Mouse (Mus musculus) left cerebral cortex, postnatal 36 days (tissue): ENCODE results near the gene Carnmt1. TPM values are rescaled to one million over a fixed set of nuclear protein-coding genes. Genes with fewer than 3 reads are reported as not detected.

Experiments used
- DNase-seq, 2 experiments: peaks; one replicate each; pipeline ENCODE4 v3.0.0; 2021 to 2022; ENCODE audit warnings: low spot score in 2 of 2, mixed read lengths in 1 of 2
- intact Hi-C: fragments of 180-260 bp; cut with DNase I; formaldehyde crosslinking; loops from one replicate; pipeline ENCODE4 v1.15.1; 2025
- total RNA-seq, 2 experiments: library from RNA; stranded (reverse); gene quantifications; 2 replicates each; pipeline ENCODE4 v1.2.3; 2021

Gene Carnmt1
- 10 to 100 TPM in 1 of 2 experiments, 1 to 10 TPM in 1; 9.7 to 13.9 TPM for total RNA-seq

DNA sequence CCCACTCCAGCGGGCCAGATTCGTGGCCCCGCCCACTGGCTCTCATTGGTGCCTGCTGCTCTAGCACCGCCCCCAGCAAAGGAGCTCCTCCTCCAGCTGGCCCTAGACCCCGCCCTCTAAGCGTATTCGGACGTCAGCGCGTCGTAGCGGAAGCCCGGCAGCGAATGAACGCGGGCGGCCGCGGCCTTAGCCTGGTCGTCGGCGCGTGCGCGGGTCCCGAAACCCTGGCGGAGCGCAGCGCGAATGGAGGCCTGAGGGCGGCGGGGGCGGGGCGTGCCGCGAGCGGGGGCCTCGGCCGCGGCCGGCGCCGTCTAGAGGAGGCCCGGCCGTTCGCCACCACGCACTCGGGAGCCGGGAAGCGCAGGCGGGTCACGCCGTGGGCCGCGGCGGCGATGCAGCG is at the start of gene Carnmt1:
TSS of gene Carnmt1 (plus strand) at position 157 of the 400 bp plus-strand sequence.
- intact Hi-C loops: loop anchor here (2.0 to 5.0 kb wide), 2 partner anchors 40 to 42 kb away; partner anchors contain the start of genes D030056L22Rik, Nmrk1 and Ostf1
- DNase-seq: peak; percentile 95 to 97

DNA sequence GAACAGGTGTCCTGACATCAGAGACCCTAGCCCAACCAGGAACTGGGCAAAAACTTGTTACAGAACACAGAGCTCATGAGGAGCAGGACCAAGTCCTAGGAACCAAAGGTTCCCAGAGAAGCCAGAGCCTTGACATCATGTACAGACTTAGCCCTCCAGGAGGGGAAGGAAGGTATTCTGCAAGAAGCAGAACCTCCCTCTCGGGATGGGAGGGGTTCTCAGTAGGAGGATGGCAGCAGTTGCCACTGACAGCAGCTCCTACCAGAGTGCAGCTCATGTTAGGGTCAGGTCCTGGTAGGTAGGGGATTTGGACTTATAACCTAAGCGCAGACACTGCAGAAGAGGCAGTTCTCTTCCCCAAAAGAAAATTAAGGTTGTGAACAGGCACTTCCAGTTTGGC is 46.7 kb upstream of the Carnmt1 start:
- intact Hi-C loops: no loop called here
- no peak for DNase-seq

DNA sequence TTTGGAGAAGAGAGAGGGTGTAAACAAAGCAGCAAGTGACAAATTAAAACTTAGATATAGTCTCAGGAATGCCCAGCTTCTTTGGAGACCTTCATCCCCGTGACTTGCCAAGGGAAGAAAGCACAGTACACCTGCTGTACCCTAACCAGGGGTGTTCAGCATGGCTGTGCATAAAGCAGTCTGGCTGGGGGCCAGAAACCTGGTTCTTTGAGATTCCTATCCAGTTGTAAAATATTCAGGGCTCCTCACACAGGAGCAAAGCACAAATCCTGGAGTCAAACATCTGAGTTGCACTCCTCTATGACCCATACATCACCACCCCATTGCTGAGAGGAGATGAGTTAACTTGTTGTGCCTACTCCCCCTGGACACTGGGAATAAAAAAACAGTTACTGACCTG is 41.0 kb upstream of the Carnmt1 start:
- intact Hi-C loops: no loop called here
- DNase-seq: no peak

DNA sequence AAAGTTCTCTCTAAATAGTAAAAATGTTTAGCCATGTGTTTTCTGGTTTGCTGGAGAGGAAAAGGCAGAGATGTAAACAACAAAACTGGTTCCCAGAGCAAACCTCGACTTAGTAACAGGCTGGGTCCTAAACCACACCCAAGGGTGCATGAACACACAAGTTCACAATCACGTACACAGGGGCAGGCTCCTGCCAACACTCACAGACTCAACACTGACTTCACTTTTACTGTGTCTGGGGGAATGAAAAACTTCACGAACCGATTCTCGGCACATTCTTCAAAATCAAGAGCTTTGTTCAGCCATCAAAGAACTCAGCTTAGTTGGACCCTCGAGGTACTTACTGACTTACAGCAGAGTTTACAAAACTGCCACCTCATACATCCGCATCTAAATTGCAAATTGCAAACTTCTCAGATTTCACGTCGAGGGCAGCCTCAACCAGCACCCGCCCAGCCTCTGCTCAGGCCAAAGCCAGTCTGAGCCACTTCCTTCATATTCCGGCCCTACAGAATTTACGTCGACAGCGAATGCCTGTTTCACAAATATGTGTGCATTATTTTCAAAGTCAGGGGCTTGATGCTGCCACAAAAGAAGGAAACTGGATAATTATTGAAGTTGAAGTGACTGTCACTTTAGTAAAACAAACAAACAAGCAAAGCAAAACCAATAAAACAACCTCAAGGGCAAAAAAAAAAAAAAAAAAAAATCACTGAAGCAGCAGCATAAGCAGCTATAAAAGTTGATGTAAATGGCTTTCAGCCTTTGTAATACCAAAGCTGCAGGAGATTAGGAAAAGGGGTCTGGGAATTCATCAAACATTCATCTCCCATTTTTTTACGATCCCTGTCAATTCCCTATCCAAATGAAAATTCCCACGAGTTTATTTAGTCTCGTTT is 40.1 kb upstream of the Carnmt1 start:
- DNase-seq: no peak
- intact Hi-C loops: loop anchor here (2.0 to 10.0 kb wide), 2 partner anchors 40 to 84 kb away; partner anchors contain the start of genes Carnmt1 and D030056L22Rik

DNA sequence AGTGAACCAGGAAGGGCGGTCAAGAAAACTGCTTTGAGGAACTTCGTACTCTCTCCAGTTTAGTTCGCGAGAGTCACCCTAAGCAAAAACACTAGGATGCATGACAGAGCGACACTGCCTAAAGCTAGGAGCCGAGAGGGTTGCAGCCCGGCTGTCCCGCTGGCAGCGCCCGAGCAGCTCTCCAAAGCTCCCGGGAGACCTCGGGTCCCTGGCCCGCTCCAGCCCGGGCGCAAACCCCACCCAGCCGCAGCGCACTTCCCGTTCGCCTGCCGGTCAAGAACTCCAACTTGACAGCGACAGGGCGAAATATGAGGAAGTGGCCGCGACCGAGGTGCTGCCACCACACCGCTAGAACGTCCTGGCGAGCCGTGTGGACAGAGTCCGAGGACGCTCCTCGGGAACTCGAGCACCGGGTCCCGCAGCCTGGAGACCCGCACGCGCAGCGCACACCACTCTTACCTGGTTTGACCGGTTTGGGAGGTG is 39.4 kb upstream of the Carnmt1 start:
- peak; percentile 34 to 48 for DNase-seq
- intact Hi-C loops: loop anchor here (2.0 to 10.0 kb wide), 2 partner anchors 40 to 84 kb away; partner anchors contain the start of genes Carnmt1 and D030056L22Rik

DNA sequence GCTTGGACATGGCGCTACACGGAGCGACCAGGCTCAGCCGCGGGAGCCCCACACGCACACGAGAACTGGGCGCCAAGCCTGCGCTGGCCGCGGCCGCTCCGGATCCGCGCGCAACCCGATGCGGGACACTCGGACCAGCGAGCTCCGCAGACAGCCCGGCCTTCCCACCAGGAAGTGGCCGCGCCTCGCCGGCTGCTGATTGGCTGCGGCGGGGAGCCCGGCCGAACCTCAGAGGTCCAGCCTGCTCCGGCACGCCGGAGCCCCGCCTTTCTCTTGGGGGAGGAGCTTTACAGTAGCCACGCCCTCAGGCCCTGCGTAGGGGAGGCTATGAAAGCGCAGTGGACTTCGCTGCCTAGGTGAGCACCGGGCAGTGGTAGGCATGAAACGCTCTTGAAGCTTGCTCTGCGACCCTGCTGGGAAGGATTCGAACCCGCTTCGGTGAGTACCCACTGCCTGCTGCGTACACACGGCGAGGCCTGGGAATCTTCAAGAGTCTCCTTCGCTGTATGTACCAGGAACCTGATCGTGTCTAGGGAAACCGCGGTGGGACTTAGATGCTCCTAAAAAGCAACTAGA is 38.8 kb upstream of the Carnmt1 start, which contains the start of the genes Ostf1 and Nmrk1:
TSS of gene Ostf1 (minus strand) at position 180 of the 576 bp plus-strand sequence.
TSS of gene Nmrk1 (plus strand) at position 307 of the 576 bp plus-strand sequence.
- intact Hi-C loops: loop anchor here (2.0 to 10.0 kb wide), 2 partner anchors 39 to 83 kb away; partner anchors contain the start of genes Carnmt1 and D030056L22Rik
- DNase-seq: peak; percentile 91 to 94

DNA sequence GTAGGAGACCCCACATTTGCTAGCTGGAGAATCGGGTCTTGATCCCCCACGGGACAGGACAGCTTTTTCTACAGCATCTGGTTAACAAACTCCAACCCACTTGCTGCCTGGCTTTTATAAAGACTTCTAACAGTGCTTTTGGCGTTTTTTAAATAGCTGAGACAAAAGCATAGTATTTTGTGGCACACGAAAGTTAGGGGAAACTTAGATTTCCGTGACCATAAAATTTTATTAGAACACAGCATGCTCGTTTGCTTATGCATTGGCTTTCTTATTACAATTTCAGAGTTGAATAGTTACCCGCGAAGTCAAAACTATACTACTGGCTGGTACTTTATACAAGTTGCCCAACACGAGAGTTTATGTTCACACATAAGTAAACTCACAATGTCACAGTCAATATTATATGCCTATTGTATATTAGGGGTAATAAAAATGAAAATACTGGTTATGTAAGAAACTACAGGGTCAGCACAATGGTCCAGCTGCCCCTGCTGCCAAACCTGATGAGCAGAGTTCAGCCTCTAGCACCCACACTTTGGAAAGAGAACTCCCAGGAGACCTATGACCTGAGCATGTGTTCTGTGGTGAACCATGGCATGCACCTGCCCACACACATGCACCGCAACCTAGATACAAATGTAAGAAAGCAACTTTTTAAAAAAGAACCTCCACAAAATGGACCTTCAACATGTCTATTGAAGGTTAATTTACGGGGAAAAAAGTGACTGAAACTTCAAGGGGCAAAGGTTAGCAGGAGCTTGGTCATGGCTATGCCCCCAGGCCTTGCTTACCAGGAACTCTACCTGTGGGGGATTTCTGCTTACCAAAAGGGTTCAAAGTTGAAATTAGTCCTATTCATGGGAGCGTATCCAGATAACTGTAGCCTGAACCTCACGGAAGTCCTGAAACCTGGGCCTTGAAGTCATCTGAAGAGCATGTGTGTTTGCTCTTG is 38.1 kb upstream of the Carnmt1 start:
- intact Hi-C loops: loop anchor here (10.0 kb wide), 1 partner anchor 82 kb away; the partner anchor contains the start of gene D030056L22Rik
- DNase-seq: no peak

DNA sequence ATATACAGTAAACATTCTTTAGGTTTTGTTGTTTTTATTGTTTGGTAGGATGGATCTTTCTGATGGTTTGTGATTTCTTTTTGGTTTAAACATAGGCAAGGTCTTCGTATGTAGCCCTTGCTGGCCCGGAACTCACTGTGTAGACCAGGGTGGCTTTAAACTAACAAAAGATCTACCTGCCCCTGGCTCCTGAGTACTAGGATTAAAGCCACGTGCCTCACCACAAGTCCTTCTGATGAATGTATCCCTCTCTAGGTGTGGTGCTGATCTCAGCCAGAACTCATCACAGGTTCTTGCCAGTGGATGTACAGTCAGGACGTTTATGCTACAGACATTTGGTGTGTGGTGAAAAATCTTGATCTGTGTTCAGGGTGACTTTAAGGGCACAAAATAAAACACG is 32.6 kb upstream of the Carnmt1 start:
- DNase-seq: no peak
- intact Hi-C loops: loop anchor here (10.0 kb wide), 1 partner anchor 77 kb away; the partner anchor contains the start of gene D030056L22Rik

DNA sequence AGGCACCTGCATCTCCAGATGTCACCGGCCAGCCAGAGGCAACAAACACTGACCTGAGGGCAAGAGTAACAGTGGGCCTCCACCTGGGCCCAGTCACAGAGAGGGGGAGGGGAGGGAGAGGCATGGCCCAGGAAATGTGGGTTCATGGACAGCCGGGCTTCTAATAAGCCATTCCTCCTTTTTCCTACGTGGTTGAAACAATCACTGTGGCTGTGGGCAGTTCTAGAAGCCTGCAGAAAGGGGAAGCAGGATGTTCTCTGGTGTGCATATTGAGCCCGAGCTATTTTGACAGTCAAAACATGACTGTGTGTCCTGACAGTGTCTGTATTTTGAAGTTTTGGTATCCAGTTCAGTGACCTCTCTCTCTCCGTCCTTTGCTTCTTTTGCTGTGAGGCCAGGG is 31.6 kb upstream of the Carnmt1 start:
- intact Hi-C loops: loop anchor here (10.0 kb wide), 1 partner anchor 76 kb away; the partner anchor contains the start of gene D030056L22Rik
- no peak for DNase-seq

DNA sequence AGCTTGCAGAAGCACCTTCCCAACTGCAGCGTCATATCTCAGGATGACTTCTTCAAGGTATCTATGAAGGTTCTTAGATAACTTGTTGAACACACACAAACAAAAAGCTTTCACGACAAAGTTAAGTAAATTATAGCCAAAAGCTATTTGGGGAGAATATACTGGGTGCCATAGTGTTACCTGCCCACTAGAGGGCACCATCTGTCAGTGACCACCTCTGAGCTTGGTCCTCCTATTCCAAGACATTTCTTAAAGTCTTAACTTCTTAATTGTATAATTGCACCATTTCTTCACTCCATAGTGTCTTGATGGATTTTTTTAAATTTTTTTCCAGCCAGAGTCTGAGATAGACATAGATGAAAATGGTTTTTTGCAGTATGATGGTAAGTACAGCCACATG is 31.0 kb upstream of the Carnmt1 start:
- DNase-seq: no peak
- intact Hi-C loops: loop anchor here (10.0 kb wide), 1 partner anchor 75 kb away; the partner anchor contains the start of gene D030056L22Rik

DNA sequence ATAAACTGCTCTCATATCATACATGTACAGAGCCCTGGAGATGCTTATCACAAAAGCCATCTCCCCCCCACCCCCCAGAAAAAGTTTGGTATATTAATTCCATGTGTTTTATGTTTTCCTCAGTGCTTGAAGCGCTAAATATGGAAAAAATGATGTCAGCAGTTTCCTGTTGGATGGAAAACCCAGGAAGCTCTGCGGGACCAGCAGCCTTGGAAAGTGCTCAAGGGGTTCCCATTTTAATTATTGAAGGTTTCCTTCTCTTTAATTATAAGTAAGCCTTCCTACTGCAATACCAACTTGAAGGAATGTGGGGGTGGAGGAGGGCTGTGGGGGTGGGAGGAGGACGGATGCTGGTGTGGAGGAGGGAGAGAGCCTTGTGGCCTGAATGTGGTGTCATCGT is 29.6 kb upstream of the Carnmt1 start:
- intact Hi-C loops: no loop called here
- DNase-seq: no peak

DNA sequence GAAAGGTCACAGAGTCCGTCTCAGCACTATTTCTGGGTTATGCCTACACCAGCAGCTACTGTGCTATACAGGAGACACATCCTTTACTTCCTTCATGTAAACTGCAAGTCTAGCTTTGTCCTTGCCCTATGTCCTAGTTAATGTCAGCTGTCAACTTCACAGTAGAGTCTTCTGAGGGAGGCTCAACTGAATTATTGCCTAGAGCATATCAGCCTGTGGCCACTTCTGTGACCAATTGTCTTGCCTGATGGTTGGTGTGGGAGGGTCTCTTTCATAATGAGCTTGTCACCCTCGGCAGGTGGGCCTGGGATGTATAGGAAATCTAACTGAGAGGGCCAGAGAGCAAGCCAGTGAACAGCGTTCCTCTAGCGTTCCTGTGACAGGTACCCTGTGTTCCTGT is 27.2 kb upstream of the Carnmt1 start:
- intact Hi-C loops: no loop called here
- DNase-seq: no peak

DNA sequence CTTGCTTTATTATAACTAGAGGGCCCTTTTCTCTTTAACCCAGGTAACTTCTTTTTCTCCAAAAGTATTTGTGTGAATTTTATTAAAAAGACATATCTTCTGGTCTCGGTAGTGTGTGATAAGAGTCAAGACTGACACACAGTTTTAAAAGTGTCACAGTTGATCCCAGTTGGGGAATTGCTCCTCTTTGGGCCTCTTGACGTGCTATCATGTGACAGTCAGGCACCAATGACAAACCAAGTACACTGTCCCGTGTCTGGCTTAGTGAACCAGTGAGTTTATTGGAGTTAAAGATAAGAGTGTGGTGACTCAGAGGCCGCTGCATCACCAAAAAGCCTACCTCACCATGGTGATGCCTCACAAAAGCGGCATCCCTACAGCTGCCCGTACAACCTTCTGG is 26.5 kb upstream of the Carnmt1 start:
- intact Hi-C loops: no loop called here
- DNase-seq: no peak

DNA sequence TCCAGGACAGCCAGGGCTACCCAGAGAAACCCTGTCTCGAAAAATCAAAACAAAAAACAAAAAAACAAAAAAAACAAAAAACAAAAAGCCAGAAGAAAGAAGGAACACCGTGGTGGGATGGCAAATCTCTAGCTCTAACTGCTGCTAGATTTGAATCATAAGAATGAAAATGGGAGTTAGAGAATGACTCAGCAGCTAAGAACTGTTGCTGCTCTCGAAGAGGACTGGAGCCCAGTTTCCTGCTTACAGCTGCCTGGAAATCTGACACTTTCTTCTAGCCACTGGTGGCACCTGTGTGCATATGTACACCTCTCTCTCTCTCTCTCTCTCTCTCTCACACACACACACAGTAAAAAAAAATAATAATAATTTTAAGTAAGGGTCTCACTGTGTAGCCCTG is 24.2 kb upstream of the Carnmt1 start:
- intact Hi-C loops: no loop called here

DNA sequence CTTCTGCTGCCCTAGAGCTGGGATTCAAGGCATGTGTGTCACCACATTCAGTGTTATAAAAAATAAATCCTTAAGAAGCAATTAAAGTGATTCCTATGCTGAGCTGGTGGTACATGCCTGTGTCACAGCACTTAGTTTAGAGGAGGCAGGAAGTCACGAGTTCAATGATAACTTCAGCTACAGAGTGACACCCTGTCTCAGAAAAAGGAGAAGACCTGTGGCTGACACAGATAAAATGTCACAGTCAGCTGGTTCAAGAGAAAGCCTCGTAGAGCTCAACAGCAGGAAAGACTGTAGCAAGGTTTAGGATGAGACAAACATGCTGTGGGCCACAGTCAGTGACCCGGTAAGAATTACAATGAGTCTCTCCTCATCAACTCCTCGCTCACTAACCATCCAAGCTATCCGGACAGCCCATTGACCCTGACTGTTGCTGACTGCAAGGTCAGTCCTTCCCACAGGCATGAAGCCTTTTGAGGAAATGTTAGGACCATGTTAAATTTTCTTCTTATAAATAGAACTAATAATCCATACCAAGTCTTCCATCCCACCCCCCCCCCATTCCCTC is 23.6 kb upstream of the Carnmt1 start:
- no peak for DNase-seq
- intact Hi-C loops: no loop called here

More for the DNA sequence above, 24.2 kb upstream of the Carnmt1 start:
- no peak for DNase-seq

DNA sequence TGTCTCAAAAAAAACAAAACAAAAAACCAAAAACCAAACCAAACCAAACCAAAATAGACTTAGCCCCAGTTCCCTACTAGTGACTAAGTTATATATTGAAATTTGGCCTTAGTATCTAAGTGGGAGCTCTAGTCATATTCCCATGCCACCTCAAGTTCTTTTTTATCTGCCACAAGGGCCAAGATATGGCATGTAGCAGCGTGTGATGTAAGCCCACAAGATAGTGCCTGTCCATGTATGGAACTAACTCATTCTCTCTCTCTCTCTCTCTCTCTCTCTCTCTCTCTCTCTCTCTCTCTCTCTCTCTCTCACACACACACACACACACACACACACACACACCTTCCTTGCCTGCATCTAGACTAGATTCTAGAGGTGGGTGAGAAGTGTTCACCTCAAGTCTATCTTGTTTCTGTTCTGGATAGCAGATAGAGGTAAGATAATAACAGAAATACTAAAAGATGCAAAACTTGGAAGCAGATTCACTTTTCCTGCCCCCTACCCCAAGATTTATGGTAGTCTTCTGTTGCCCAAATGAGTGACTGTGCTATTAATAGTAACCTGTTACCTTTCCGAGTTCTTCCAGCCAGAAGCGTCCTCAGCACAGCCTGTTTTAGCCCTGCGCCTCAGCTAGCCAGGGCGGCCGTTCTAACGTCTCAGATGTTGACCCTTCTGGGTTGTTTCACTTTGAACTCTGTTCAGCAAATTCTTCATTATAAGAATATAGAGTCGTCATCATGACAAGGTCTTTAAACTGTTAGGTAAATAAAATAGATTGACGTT is 22.6 kb upstream of the Carnmt1 start:
- intact Hi-C loops: no loop called here
- DNase-seq: no peak

DNA sequence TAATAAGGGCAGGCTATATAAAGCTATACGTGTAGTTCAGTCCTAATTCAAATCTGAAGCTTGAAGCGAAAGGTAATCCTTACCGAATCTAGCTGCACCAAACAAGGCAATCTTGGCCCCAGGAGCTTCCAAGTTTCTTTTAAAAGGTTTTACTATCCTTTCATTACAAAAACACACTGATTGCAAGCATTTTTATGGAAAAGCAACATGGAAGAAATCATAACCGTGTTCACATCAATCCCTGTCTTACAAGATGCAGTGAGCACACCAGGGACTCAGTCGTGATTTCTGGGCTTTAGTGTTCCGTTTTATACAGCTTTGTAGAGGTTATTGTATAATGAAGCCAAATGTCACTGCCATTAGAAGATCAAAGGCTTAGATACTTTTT is 22.0 kb upstream of the Carnmt1 start:
- no peak for DNase-seq
- intact Hi-C loops: no loop called here

DNA sequence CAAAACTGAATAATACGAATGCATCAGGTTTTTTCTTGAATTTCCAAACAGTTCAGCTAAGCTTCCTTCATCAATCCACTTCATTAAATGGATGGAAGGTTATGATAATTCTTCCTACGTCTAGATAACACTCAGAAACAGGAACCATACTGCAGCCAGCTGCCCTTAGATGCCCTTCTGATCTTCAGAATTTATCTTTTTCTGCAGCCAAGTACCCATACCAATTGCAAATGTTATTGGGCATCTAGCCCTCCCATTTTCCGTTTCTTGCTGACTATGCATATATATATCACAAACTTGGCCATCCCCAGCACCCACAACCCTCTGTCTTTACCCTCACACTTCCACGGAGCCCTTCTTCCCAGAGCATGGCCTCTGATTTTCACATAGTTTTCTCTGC is 20.6 kb upstream of the Carnmt1 start:
- intact Hi-C loops: no loop called here
- no peak for DNase-seq
